Mouse (Mus musculus) A20 (cell line): ENCODE data around the gene Slc35c2.

Source experiments
- DNase-seq: peaks from one replicate; pipeline ENCODE4 v3.0.0-alpha.2; 2011; ENCODE audit warnings: low read depth, low spot score

The Slc35c2 gene

DNA sequence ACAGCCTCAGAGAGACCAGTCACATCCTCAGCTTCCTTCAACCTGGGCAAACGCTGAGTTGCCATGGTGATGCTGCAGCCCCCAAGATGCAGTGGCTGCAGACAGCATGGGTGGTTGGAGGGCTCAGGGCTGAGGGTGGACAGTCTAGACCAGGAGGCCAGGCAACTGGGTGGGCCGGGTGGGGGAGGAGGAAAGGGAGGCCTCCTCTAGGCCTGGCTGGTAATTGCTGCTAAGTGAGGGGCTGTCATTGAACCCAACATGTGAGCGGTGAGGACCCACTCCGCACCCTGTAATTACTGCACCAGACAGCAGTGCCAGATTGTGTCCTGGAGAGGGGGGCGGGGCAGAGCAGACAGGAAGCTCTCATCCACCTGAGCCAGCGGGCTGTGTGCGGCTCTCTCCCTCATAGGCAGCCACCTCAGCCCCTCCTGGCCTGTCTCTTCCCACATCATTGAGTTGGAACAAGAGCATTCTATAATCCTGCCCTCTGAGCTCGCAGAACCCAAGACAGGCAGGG lies 12.5 kb downstream of the Slc35c2 start:
- no peak for DNase-seq

- DNase-seq, result no peak
Observed at GRCm38 (mm10) chr2:165273589-165273988, 14.1 kb downstream of the Slc35c2 start.

- DNase-seq, result no peak
Observed at GRCm38 (mm10) chr2:165271326-165271725, 16.3 kb downstream of the Slc35c2 start.

DNA sequence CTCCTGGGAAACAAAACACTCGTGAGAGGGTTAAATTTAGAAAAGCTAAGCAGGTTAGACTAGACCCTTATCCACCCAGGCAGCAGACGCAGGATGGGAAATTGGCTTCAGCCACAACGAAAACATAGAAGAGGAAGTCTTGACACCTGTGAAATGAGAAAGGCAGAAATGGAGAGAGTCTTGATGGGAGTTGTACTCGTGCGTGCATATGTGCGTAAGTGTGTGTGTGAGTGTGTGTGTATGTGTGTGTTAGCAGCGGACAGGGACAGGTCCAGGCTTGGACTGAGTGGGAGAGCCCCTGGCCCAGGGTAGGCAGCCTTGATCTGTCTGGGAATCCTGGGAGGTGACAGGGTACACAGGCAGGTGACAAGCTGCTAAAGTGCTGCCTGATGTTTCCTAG lies 16.8 kb downstream of the Slc35c2 start:
- peak; percentile 88 for DNase-seq

GRCm38 (mm10) chr2:165266739-165267138 lies 20.9 kb downstream of the Slc35c2 start:
- DNase-seq, result no peak

DNA sequence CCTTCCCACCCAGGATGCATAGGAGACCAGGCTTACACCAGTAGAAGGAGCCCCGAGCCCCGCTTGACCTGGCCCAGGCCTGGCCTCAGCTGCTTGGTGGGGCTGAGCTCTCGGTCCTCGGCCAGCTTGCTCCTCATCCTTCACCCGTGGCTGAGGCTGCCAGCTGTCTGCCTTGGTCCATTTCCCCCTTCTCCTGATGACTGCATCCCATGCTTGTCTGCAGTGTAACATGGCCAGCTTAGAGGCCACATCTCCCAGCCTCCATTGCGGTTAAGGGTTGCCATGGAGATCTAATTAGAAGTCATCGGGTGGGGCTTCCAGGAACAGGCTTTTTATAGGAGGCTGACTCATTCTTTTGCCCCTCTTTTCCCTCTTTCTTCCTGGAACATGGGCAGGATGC lies 23.8 kb downstream of the Slc35c2 start:
- no peak for DNase-seq

DNA sequence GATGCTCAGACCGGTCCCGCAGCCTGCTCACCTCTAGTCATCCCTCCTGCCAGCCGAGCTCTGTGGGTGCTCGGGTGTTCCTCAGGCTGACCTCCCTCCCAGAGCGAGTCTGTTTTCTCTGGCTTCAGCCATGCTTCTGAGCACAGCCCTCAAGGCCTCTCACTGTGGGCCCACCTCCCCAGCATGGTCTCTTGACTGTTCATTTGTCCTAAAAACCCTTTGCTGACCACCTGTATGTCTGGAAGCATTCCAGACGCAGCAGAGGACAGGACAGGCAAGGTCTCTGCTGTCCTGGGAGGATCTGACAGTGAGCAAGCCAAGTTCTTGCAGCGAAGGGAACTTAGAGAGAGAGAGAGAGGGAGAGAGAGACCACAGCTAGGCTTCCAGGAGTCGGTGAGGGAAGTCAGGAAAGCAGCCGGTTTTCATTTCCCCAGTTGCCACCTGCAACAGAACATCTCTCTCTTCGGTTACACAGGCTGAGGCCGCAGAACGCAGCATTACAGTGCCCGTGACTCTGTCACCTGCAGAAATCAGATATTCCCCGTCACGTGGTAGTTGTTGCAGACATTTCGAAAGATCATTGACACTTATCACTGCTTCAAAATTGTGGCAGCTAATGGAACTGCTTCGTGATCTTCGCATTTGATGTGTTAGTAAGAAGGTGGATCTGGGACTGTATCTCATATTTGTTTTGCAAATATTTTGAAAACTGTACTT lies 25.2 kb downstream of the Slc35c2 start:
- peak; percentile 58 for DNase-seq

DNA sequence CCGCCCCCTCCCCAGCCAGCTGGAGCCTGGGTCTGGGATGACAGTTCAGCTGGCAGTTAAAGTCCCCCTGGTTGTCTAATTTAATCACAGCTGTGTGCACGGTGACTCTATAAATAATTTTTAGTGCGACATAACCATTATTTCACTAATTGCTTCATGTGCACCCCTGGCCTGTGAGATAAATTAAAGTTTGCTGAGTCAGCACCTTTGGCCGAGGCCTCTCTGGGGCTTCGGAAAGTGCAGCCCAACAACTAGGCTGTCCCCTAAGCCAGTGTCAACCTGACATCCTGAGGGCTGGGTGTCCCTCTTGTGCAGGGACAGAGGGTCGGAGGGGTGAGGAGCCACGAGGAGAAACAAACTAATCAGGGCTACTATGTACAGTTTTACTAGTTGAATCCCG lies 27.8 kb downstream of the Slc35c2 start:
- DNase-seq, result no peak

DNA sequence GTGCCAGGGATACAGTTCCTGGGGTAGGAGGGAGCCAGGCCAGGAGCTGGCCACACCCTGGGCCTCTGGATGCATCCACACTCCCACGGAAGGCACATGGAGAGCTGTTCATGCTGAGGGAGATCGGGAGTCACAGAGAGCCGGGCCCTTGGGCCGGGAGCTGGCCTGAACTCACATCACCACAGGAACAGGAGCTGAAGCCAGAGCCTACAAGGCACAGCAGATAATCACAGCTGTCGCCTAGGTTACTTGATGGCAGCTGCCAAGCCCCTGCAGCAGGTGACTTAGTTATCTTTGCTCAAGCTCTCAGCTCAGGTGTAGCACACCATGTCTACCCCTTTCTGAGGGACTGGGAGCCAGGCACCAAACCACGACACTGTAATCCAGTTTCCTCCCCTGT lies 29.3 kb downstream of the Slc35c2 start:
- DNase-seq, result no peak

- DNase-seq, result no peak
Observed at GRCm38 (mm10) chr2:165257151-165257834, 30.4 kb downstream of the Slc35c2 start.

- DNase-seq, result no peak
Observed at GRCm38 (mm10) chr2:165256213-165256612, 31.5 kb downstream of the Slc35c2 start.

DNA sequence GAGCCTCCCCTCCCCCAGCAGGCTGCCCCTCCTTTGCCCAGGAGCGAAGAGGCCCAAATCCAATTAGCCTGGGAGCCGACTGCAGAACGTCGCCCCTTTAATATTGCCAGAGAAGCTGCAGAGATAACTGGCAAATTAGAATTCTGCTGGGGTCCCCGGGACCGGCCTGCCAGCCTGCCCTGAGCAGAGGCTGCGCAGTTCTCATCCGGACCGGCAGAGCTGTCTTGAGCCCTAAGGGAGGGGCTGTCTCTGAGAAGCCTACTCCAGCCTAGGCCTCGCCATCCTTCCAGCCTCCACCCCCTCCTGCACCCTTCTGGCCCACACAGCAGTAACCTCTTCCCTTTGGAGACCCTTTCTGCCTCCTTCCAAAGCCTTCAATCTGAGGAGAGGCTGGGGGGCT lies 33.8 kb downstream of the Slc35c2 start:
- DNase-seq, result no peak

- no peak for DNase-seq
Observed at GRCm38 (mm10) chr2:165253269-165253668, 34.4 kb downstream of the Slc35c2 start.

DNA sequence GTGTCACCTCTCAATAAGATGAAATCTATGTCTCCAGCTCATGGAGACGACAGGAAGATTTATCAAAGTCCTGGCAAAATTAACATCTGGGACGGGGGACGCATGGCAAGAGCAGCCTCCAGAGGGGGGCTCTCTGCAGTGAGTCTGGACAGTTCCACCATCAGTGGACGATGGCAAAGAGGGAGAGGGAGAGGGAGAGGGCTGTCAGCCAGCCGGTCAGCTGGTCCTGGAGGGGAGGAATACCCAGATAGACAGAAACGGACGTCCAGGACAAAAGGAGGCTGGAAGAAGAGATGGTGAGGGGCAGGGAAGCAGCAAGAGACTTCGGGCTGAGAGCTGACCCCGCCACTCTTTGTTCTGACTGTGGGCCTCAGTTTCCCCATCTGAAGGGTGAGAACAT lies 34.9 kb downstream of the Slc35c2 start:
- DNase-seq, result no peak

DNA sequence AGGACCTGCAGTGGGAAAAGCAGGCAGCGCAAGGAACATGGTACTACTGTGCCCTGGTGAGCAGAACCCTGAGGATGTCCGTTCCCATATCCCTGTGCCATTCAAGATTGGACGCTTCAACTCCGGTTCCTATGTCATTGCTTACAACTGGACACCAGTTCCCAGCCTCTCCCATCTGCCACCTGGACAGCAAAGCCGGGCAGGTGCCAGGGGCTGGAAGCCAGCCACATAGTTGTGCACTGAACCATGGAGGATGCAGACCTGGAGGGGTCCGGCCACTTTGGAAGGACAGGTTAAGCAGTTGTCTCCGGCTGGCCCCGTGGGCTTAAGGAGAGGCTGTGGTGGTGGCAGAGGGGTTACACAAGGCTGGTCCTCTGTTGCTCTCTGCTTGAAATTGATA lies 35.3 kb downstream of the Slc35c2 start:
- DNase-seq, result no peak

- DNase-seq, result peak; percentile 29
Observed at GRCm38 (mm10) chr2:165250903-165251302, 36.8 kb downstream of the Slc35c2 start.

GRCm38 (mm10) chr2:165248967-165249366 lies 38.7 kb downstream of the Slc35c2 start:
- DNase-seq, result no peak

GRCm38 (mm10) chr2:165246349-165246748 lies 41.3 kb downstream of the Slc35c2 start:
- no peak for DNase-seq

- DNase-seq, result no peak
Observed at GRCm38 (mm10) chr2:165243122-165243720, 44.4 kb downstream of the Slc35c2 start.

GRCm38 (mm10) chr2:165242575-165242974 lies 45.1 kb downstream of the Slc35c2 start:
- DNase-seq, result no peak

DNA sequence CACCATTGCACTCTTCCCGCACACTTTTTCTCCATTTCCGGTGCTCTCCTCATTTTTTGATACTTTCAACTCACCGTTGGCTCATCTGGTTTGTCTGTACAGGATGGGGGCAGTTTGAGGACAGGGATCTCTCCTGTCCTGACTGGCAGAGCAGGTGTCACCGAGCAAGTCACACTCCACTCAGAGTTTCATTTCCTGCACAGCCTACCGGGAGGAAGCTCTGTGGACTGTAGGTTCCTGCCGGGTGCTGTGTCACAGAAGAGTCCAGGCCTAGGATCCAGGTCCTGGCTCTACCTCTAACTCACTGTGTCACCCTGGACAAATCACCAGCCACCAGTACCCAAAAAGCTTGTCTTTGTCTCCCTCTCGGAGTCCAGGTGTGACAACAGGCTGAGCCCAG lies 45.9 kb downstream of the Slc35c2 start:
- peak; percentile 43 for DNase-seq

GRCm38 (mm10) chr2:165240371-165240770 lies 47.3 kb downstream of the Slc35c2 start:
- DNase-seq, result no peak
